Mouse (Mus musculus) heart, adult 9 months (tissue): ENCODE data around the gene 1700088E04Rik.

Experiments
- DNase-seq, 2 experiments: peaks; one replicate each; pipeline ENCODE4 v3.0.0; 2022; ENCODE audit warnings: low spot score in 2 of 2

Gene 1700088E04Rik

GRCm38 (mm10) chr15:79099456-79099855 lies 41.6 kb downstream of the 1700088E04Rik start:
- DNase-seq, result peak; percentile 35 to 51

- peak; percentile 54 to 70 for DNase-seq
These were observed 42.2 kb downstream of the 1700088E04Rik start for GRCm38 (mm10) chr15:79098868-79099267.

- no peak for DNase-seq
These were observed 42.8 kb downstream of the 1700088E04Rik start for GRCm38 (mm10) chr15:79098220-79098619.

- peak; percentile 78 to 81 for DNase-seq
These were observed 43.4 kb downstream of the 1700088E04Rik start for GRCm38 (mm10) chr15:79097611-79098025.

- no peak for DNase-seq
These were observed 43.9 kb downstream of the 1700088E04Rik start for GRCm38 (mm10) chr15:79097135-79097534.

GRCm38 (mm10) chr15:79096556-79096955 lies 44.5 kb downstream of the 1700088E04Rik start:
- no peak for DNase-seq

GRCm38 (mm10) chr15:79095483-79095882 lies 45.6 kb downstream of the 1700088E04Rik start:
- no peak for DNase-seq

GRCm38 (mm10) chr15:79093083-79093839 lies 47.8 kb downstream of the 1700088E04Rik start:
- DNase-seq, result no peak

GRCm38 (mm10) chr15:79092284-79092683 lies 48.8 kb downstream of the 1700088E04Rik start:
- DNase-seq, result no peak

- no peak for DNase-seq
These were observed 61.5 kb downstream of the 1700088E04Rik start for GRCm38 (mm10) chr15:79079567-79079966.
